Mouse (Mus musculus) regulatory T cell (primary cell): ENCODE measurements around the gene Pdss2.

ENCODE experiments used
- in situ Hi-C: fragments of 300-600 bp; cut with MboI, MseI; formaldehyde crosslinking; loops from one replicate; pipeline ENCODE4 v1.15.1; 2025; ENCODE audit warnings: high pct_unique_total_duplicates

The Pdss2 gene

GRCm38 (mm10) chr10:43483426-43483995 lies 262.2 kb downstream of the Pdss2 start:
- in situ Hi-C loops = no loop called here

GRCm38 (mm10) chr10:43485751-43486268 lies 264.5 kb downstream of the Pdss2 start:
- in situ Hi-C loops = no loop called here

- in situ Hi-C loops = no loop called here
Measured at GRCm38 (mm10) chr10:43487441-43488010, 266.2 kb downstream of the Pdss2 start.

- in situ Hi-C loops = no loop called here
Measured at GRCm38 (mm10) chr10:43488258-43488657, 267.0 kb downstream of the Pdss2 start.

- in situ Hi-C loops = no loop called here
Measured at GRCm38 (mm10) chr10:43489139-43489538, 267.9 kb downstream of the Pdss2 start.

- in situ Hi-C loops = no loop called here
Measured at GRCm38 (mm10) chr10:43489550-43489949, 268.3 kb downstream of the Pdss2 start.

GRCm38 (mm10) chr10:43490034-43490433 lies 268.7 kb downstream of the Pdss2 start:
- in situ Hi-C loops = loop anchor here (5.0 kb wide), 1 partner anchor 42 kb away; no protein-coding TSS in a partner anchor

- in situ Hi-C loops = loop anchor here (5.0 kb wide), 1 partner anchor 41 kb away; no protein-coding TSS in a partner anchor
Measured at GRCm38 (mm10) chr10:43490846-43491245, 269.6 kb downstream of the Pdss2 start.

- in situ Hi-C loops = no loop called here
Measured at GRCm38 (mm10) chr10:43502599-43502998, 281.3 kb downstream of the Pdss2 start.

- in situ Hi-C loops = no loop called here
Measured at GRCm38 (mm10) chr10:43504291-43504690, 283.0 kb downstream of the Pdss2 start.

- in situ Hi-C loops = no loop called here
Measured at GRCm38 (mm10) chr10:43507051-43507450, 285.8 kb downstream of the Pdss2 start.

- in situ Hi-C loops = no loop called here
Measured at GRCm38 (mm10) chr10:43509228-43509627, 287.9 kb downstream of the Pdss2 start.

GRCm38 (mm10) chr10:43512976-43513375 lies 291.7 kb downstream of the Pdss2 start:
- in situ Hi-C loops = no loop called here
